Mouse (Mus musculus) cerebellum, adult 2 months (tissue): ENCODE measurements around the gene Snx15. TPM values are rescaled to one million over a fixed set of nuclear protein-coding genes. Genes with fewer than 3 reads are reported as not detected.
"Not testable (repeated sequence)": the region's sequence is repeated elsewhere in the genome, so short reads cannot be mapped to it uniquely, and the experiment has no call there.

ENCODE experiments used
- DNase-seq, 2 experiments: peaks; one replicate each; pipeline ENCODE4 v3.0.0; 2021
- H3K27ac ChIP-seq: fragments of 200-500 bp; 2 replicates; pipeline ENCODE4 v1.5.1; 2012; ENCODE audit warnings: low read length, control low read depth, inconsistent platforms; ENCODE audit not compliant: insufficient read depth
- H3K27me3 ChIP-seq: fragments of 200-500 bp; 2 replicates; pipeline ENCODE4 v1.6.1; 2012; ENCODE audit warnings: inconsistent platforms, mild to moderate bottlenecking, low read length, moderate library complexity; ENCODE audit not compliant: control insufficient read depth, insufficient read depth
- H3K4me1 ChIP-seq: fragments of 200-500 bp; 2 replicates; pipeline ENCODE4 v1.6.1; 2011; ENCODE audit warnings: low read length; ENCODE audit not compliant: control insufficient read depth, insufficient read depth
- H3K4me3 ChIP-seq: fragments of 200-500 bp; replicated peaks from 2 replicates; pipeline ENCODE3; 2011; ENCODE audit warnings: mild to moderate bottlenecking, low read depth, low read length, control low read depth; ENCODE audit not compliant: insufficient read depth
- CTCF ChIP-seq: fragments of 200-500 bp; IDR thresholded peaks from 2 replicates; pipeline ENCODE4 v1.5.1; 2011; ENCODE audit warnings: low read depth, mild to moderate bottlenecking, control low read depth, low read length, moderate library complexity, borderline replicate concordance; ENCODE audit not compliant: insufficient read depth
- POLR2A ChIP-seq: fragments of 200-500 bp; IDR thresholded peaks from 2 replicates; pipeline ENCODE4 v1.6.1; 2011; ENCODE audit warnings: low read length, control low read depth, borderline replicate concordance; ENCODE audit not compliant: insufficient read depth
- WGBS: fragments of 180-500 bp; shearing (Covaris S2); methylation state at CpG from one replicate; pipeline ENCODE4 v1.1.7; 2018; 5-methylcytosine and 5-hydroxymethylcytosine counted together
- polyA plus RNA-seq: library from polyadenylated mRNA; depleted of rRNA; stranded (reverse); fragments of >200 nt; gene quantifications from 2 replicates; pipeline ENCODE4 v1.2.3, GENCODE M21; 2012

Gene Snx15
- polyA plus RNA-seq, 1 experiment: 67.9 TPM

DNA sequence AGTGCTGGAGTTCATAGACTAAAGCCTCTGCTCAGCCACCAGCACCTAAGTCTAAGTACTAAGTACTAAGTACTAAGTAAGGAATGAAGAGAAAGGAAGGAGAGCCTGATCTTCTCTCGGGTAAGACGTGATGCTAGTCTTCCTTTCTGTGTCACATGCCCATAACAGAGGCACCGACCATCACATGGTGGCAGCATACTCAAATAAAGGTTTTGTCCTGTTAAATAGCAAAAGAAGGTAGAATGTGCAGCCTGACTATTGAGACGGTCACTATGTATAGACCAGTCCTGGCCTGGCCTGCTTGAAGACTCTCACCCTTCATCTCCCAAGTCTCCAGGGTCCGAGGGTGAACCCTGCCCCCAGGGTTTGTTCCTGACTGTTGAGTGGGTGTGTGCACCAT lies 16.7 kb upstream of the Snx15 start:
- no peaks in the 10 kb centered on the region for H3K27me3 ChIP-seq
- TF ChIP-seq CTCF (peak; percentile 25; the same call in 1 of the 2 replicates), POLR2A (no peak)
- no peak overlapping the region for H3K4me3 ChIP-seq
- H3K27ac ChIP-seq: no peak overlapping the region
- no peak for DNase-seq
- H3K4me1 ChIP-seq: peaks cover 1% of the 10 kb centered on the region; the same call in 1 of the 2 replicates
- 55% methylated on average over 5 of the region's 5 CpGs for WGBS

GRCm38 (mm10) chr19:6141394-6141749 lies 13.3 kb upstream of the Snx15 start, which contains the start of gene Arl2:
Arl2 (minus strand) TSS chr19:6141548.
- Histone ChIP-seq H3K4me3 (peak within 1 kb of the TSS; percentile 89), H3K27me3 (no peaks in the 10 kb centered on the region), H3K27ac (peak within 1 kb of the TSS; percentile 94), H3K4me1 (peaks cover 8% of the 10 kb centered on the region)
- WGBS: under 1% methylated on average over 15 of the region's 15 CpGs
- peak; percentile 84 to 88 for DNase-seq
- TF ChIP-seq CTCF (peak; percentile 68), POLR2A (0 out of 2 replicates have a peak, but pooled peaks have one; percentile 2)

DNA sequence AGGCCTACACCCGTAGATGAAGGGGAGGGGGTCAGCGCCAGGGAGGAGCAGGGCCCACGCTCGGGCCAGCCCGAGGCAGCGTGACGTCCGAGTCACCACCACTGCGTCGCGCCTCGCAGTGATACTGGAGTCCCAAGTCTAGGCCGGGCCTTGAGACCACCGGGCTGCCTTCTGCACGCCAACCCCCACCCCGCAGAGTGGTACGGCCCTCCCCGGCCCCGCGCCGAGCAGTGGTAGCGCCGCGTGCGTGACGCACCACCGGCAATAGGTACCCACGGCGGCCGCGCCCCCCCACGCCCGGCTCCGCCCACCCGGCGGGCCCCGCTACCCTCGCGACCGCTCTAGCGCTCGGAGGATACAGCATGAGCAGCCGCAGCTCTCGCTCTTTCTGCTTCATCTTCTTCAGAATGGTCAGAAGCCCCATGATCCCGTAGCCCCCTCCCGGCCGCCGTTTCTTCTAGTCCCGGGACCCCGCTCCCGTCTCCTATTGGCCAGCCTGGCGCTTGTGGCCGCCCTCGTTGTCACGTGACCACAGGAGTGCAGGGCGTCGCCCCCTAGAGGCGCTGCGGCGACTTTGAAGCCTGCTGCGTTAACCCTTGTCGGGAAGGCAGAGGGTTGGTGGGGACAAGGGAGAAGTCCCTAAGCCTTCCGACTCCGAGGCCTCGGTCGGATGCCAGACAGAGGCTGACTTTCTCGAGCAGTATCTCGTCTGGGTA lies 12.7 kb upstream of the Snx15 start, which contains the start of gene Batf2:
TSS of gene Batf2 (plus strand) at position 306 of the 716 bp plus-strand sequence.
- TF ChIP-seq POLR2A: peak; percentile 78
- peak; percentile 63 for TF ChIP-seq CTCF
- peak within 1 kb of the TSS; percentile 94 for H3K27ac ChIP-seq
- H3K4me1 ChIP-seq: peaks cover 8% of the 10 kb centered on the region
- WGBS: under 1% methylated on average over 67 of the region's 68 CpGs
- no peaks in the 10 kb centered on the region for H3K27me3 ChIP-seq
- H3K4me3 ChIP-seq: peak within 1 kb of the TSS; percentile 89
- DNase-seq: peak; percentile 93 to 96

GRCm38 (mm10) chr19:6140374-6140677 lies 12.2 kb upstream of the Snx15 start:
- TF ChIP-seq POLR2A (no peak), CTCF (no peak)
- 2% methylated on average over 16 of the region's 16 CpGs for WGBS
- Histone ChIP-seq H3K27ac (peak overlapping the region; percentile 87), H3K4me3 (peak overlapping the region; percentile 89), H3K27me3 (no peaks in the 10 kb centered on the region), H3K4me1 (peaks cover 8% of the 10 kb centered on the region)
- no peak for DNase-seq

- no peak for TF ChIP-seq CTCF
- no peak for TF ChIP-seq POLR2A
- Histone ChIP-seq H3K4me3 (peak overlapping the region; percentile 33), H3K27ac (peak overlapping the region; percentile 87; the same call in 1 of the 2 replicates), H3K27me3 (no peaks in the 10 kb centered on the region), H3K4me1 (peaks cover 8% of the 10 kb centered on the region)
- DNase-seq: peak; percentile 61
- WGBS: 11% methylated on average over 6 of the region's 6 CpGs
Measured at GRCm38 (mm10) chr19:6139701-6140100, 11.6 kb upstream of the Snx15 start.

GRCm38 (mm10) chr19:6136397-6136796 lies 8.3 kb upstream of the Snx15 start:
- Histone ChIP-seq H3K27me3 (no peaks in the 10 kb centered on the region), H3K4me1 (peaks cover 8% of the 10 kb centered on the region), H3K27ac (no peak overlapping the region), H3K4me3 (no peak overlapping the region)
- WGBS: 89% methylated on average over 3 of the region's 3 CpGs
- no peak for DNase-seq
- TF ChIP-seq CTCF (no peak), POLR2A (no peak)

GRCm38 (mm10) chr19:6133197-6133596 lies 5.1 kb upstream of the Snx15 start:
- peak overlapping the region; percentile 36; the same call in 1 of the 2 replicates for H3K27ac ChIP-seq
- WGBS: 30% methylated on average over 1 of the region's 1 CpGs

DNA sequence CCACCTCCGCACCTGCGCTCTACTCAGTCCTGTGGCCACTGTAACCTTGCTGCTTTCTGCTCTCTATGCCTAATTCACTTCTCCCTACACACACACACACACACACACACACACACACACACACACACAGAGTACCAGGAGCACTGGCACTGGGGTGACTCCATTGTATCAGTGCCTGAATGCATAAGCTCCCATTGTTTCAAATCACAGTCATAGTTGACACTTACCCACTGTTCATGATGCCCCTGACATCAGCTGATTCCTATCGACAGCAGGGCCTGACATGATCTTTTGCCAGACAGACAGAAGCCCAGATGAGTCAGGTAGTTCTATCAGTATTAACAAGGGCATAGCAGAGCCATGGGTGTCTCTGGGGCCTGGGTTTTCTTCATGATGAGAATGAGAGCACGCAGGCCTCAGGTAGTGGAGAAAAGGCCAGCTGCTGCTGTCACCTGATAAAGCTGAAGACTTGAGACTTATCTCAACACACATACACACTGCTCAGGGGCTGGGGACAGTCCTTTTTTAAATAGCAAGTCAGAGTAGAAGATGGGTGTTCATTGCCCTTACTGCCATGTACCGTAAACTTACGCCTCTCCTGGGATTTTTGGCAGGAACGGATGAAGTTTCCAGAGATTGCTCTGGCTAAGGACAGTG lies 4.2 kb upstream of the Snx15 start:
- TF ChIP-seq CTCF (no peak), POLR2A (no peak)
- Histone ChIP-seq H3K4me1 (no peaks in the 10 kb centered on the region; the same call in 1 of the 2 replicates), H3K27me3 (no peaks in the 10 kb centered on the region), H3K27ac (peak overlapping the region; percentile 63), H3K4me3 (no peak overlapping the region)
- no peak for DNase-seq
- 68% methylated on average over 7 of the region's 7 CpGs for WGBS

More at GRCm38 (mm10) chr19:6133197-6133596, 5.1 kb upstream of the Snx15 start:
- not testable (repeated sequence) for H3K4me3 ChIP-seq, H3K27me3 ChIP-seq, H3K4me1 ChIP-seq, DNase-seq

DNA sequence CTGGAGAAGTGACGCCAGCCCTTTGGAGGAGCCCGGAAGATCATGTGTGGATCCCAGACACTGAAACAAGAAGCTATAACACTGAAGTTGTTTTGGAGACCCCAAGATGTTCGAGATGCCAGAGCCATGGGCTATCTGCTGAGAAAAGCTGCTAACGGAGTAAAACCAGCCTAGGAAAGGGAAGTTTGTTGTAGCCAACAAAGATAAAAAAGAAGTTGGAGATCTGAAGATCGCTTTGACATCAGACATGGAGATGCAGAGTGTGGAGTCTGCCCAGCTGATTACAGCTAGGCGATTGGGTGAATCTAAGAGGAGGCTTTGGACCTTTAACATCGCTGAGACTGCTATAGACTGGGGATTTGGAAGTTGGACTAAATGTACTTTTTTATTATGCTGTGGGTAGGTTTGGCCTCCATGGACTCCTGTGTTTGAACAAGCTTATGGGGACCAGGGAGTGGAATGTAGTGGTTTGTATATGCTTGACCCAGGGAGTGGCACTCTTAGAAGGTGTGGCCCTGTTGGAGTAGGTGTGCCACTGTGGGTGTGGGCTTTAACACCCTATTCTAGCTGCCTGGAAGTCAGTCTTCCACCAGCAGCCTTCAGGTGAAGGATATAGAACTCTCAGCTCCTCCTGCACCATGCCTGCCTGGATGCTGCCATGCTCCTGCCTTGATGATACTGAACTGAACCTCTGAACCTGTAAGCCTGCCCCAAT lies 2.5 kb upstream of the Snx15 start:
- not testable (repeated sequence) for DNase-seq, H3K4me1 ChIP-seq, H3K27me3 ChIP-seq

More for the DNA sequence above, 2.5 kb upstream of the Snx15 start:
- 74% methylated on average over 7 of the region's 7 CpGs for WGBS
- not testable (repeated sequence) for H3K4me3 ChIP-seq, H3K27ac ChIP-seq
